Mouse (Mus musculus): Measurements from ENCODE around the gene Pnpla5. TPM values are rescaled to one million over a fixed set of nuclear protein-coding genes. Genes with fewer than 3 reads are reported as not detected.

Pnpla5 gene
- polyA plus RNA-seq, 1 experiment from 2014 or later = not detected

GRCm38 (mm10) chr15:84078667-84079066 is 44.3 kb downstream of the Pnpla5 start:
- no peak overlapping the region for H3K4me2 ChIP-seq (ENCODE audit: low read depth, low read length)
- WGBS = 78% methylated on average over 13 of the region's 13 CpGs
- 0 out of 2 replicates have a peak, but pooled peaks cover 4% of the 10 kb centered on the region for H3K4me1 ChIP-seq (ENCODE audit: control insufficient read depth, insufficient read depth, low read length)
- H3K9ac ChIP-seq (replicated peaks; ENCODE audit: low read depth, low read length) = no peak overlapping the region
- H3K27ac ChIP-seq (ENCODE audit: low read depth, low read length) = no peak overlapping the region
- ATAC-seq (ENCODE audit: low read depth) = no peak
- H3K4me3 ChIP-seq (ENCODE audit: low read depth, low read length) = no peak overlapping the region
- H3K36me3 ChIP-seq (ENCODE audit: control insufficient read depth, insufficient read depth, low read length) = no peaks in the 10 kb centered on the region
- no peaks in the 10 kb centered on the region for H3K9me3 ChIP-seq (ENCODE audit: control insufficient read depth, low read length)
- H3K27me3 ChIP-seq (ENCODE audit: control insufficient read depth, insufficient read depth, low read length) = no peaks in the 10 kb centered on the region

GRCm38 (mm10) chr15:84077151-84077550 is 45.8 kb downstream of the Pnpla5 start:
- ATAC-seq (ENCODE audit: low read depth) = no peak
- WGBS = 64% methylated on average over 17 of the region's 17 CpGs
- H3K27me3 ChIP-seq (ENCODE audit: control insufficient read depth, insufficient read depth, low read length) = no peaks in the 10 kb centered on the region

GRCm38 (mm10) chr15:84074705-84075185 is 48.2 kb downstream of the Pnpla5 start:
- 20% methylated on average over 17 of the region's 17 CpGs for WGBS
- no peak overlapping the region for H3K27ac ChIP-seq (ENCODE audit: low read depth, low read length)
- ATAC-seq (ENCODE audit: low read depth) = no peak
- H3K4me1 ChIP-seq (ENCODE audit: control insufficient read depth, insufficient read depth, low read length) = peaks cover 8% of the 10 kb centered on the region; the same call in 1 of the 2 replicates
- peaks cover 5% of the 10 kb centered on the region; the same call in 1 of the 2 replicates for H3K27me3 ChIP-seq (ENCODE audit: control insufficient read depth, insufficient read depth, low read length)
- H3K4me2 ChIP-seq (ENCODE audit: low read depth, low read length) = no peak overlapping the region
- H3K36me3 ChIP-seq (ENCODE audit: control insufficient read depth, insufficient read depth, low read length) = no peaks in the 10 kb centered on the region
- no peak overlapping the region for H3K9ac ChIP-seq (replicated peaks; ENCODE audit: low read depth, low read length)
- H3K9me3 ChIP-seq (ENCODE audit: control insufficient read depth, low read length) = no peaks in the 10 kb centered on the region
- no peak overlapping the region for H3K4me3 ChIP-seq (ENCODE audit: low read depth, low read length)

More at GRCm38 (mm10) chr15:84077151-84077550, 45.8 kb downstream of the Pnpla5 start:
- H3K4me1 ChIP-seq (ENCODE audit: control insufficient read depth, insufficient read depth, low read length) = 0 out of 2 replicates have a peak, but pooled peaks cover 4% of the 10 kb centered on the region
- no peaks in the 10 kb centered on the region for H3K36me3 ChIP-seq (ENCODE audit: control insufficient read depth, insufficient read depth, low read length)
- no peak overlapping the region for H3K4me2 ChIP-seq (ENCODE audit: low read depth, low read length)
- H3K4me3 ChIP-seq (ENCODE audit: low read depth, low read length) = no peak overlapping the region
- H3K9ac ChIP-seq (replicated peaks; ENCODE audit: low read depth, low read length) = no peak overlapping the region
- no peak overlapping the region for H3K27ac ChIP-seq (ENCODE audit: low read depth, low read length)
- no peaks in the 10 kb centered on the region for H3K9me3 ChIP-seq (ENCODE audit: control insufficient read depth, low read length)

GRCm38 (mm10) chr15:84073911-84074704 is 48.9 kb downstream of the Pnpla5 start:
- Histone ChIP-seq H3K9me3 (ENCODE audit: control insufficient read depth, low read length) (no peaks in the 10 kb centered on the region), H3K4me1 (ENCODE audit: control insufficient read depth, insufficient read depth, low read length) (peaks cover 15% of the 10 kb centered on the region), H3K4me2 (ENCODE audit: low read depth, low read length) (no peak overlapping the region), H3K9ac (replicated peaks; ENCODE audit: low read depth, low read length) (no peak overlapping the region), H3K27ac (ENCODE audit: low read depth, low read length) (no peak overlapping the region), H3K36me3 (ENCODE audit: control insufficient read depth, insufficient read depth, low read length) (no peaks in the 10 kb centered on the region), H3K4me3 (ENCODE audit: low read depth, low read length) (no peak overlapping the region), H3K27me3 (ENCODE audit: control insufficient read depth, insufficient read depth, low read length) (peaks cover 5% of the 10 kb centered on the region; the same call in 1 of the 2 replicates)
- ATAC-seq (ENCODE audit: low read depth) = peak; percentile 31; the same call in 1 of the 2 replicates
- WGBS = 11% methylated on average over 15 of the region's 15 CpGs

- ATAC-seq (ENCODE audit: low read depth) = no peak
- H3K36me3 ChIP-seq (ENCODE audit: control insufficient read depth, insufficient read depth, low read length) = no peaks in the 10 kb centered on the region
- no peak overlapping the region for H3K9ac ChIP-seq (replicated peaks; ENCODE audit: low read depth, low read length)
- no peaks in the 10 kb centered on the region for H3K9me3 ChIP-seq (ENCODE audit: control insufficient read depth, low read length)
- peaks cover 16% of the 10 kb centered on the region for H3K4me1 ChIP-seq (ENCODE audit: control insufficient read depth, insufficient read depth, low read length)
- no peak overlapping the region for H3K4me3 ChIP-seq (ENCODE audit: low read depth, low read length)
- peaks cover 5% of the 10 kb centered on the region; the same call in 1 of the 2 replicates for H3K27me3 ChIP-seq (ENCODE audit: control insufficient read depth, insufficient read depth, low read length)
- WGBS = 28% methylated on average over 8 of the region's 8 CpGs
- H3K27ac ChIP-seq (ENCODE audit: low read depth, low read length) = no peak overlapping the region
- no peak overlapping the region for H3K4me2 ChIP-seq (ENCODE audit: low read depth, low read length)
Measured at GRCm38 (mm10) chr15:84073058-84073457, 49.9 kb downstream of the Pnpla5 start.

- H3K9me3 ChIP-seq (ENCODE audit: control insufficient read depth, low read length) = no peaks in the 10 kb centered on the region
- peaks cover 16% of the 10 kb centered on the region for H3K4me1 ChIP-seq (ENCODE audit: control insufficient read depth, insufficient read depth, low read length)
- H3K27me3 ChIP-seq (ENCODE audit: control insufficient read depth, insufficient read depth, low read length) = peaks cover 5% of the 10 kb centered on the region; the same call in 1 of the 2 replicates
- no peak overlapping the region for H3K4me2 ChIP-seq (ENCODE audit: low read depth, low read length)
- no peak overlapping the region for H3K9ac ChIP-seq (replicated peaks; ENCODE audit: low read depth, low read length)
- no peak overlapping the region for H3K27ac ChIP-seq (ENCODE audit: low read depth, low read length)
- 16% methylated on average over 7 of the region's 7 CpGs for WGBS
- ATAC-seq (ENCODE audit: low read depth) = no peak
- H3K4me3 ChIP-seq (ENCODE audit: low read depth, low read length) = no peak overlapping the region
- no peaks in the 10 kb centered on the region for H3K36me3 ChIP-seq (ENCODE audit: control insufficient read depth, insufficient read depth, low read length)
Measured at GRCm38 (mm10) chr15:84072226-84072625, 50.7 kb downstream of the Pnpla5 start.

GRCm38 (mm10) chr15:84070116-84070676 is 52.8 kb downstream of the Pnpla5 start:
- WGBS = 6% methylated on average over 13 of the region's 13 CpGs

GRCm38 (mm10) chr15:84069455-84070050 is 53.4 kb downstream of the Pnpla5 start:
- H3K27ac ChIP-seq (ENCODE audit: low read depth, low read length) = no peak overlapping the region
- peak overlapping the region; percentile 27 for H3K4me2 ChIP-seq (ENCODE audit: low read depth, low read length)
- WGBS = 8% methylated on average over 16 of the region's 16 CpGs
- H3K27me3 ChIP-seq (ENCODE audit: control insufficient read depth, insufficient read depth, low read length) = peaks cover 5% of the 10 kb centered on the region; the same call in 1 of the 2 replicates
- H3K4me3 ChIP-seq (ENCODE audit: low read depth, low read length) = no peak overlapping the region
- H3K9me3 ChIP-seq (ENCODE audit: control insufficient read depth, low read length) = no peaks in the 10 kb centered on the region
- no peaks in the 10 kb centered on the region for H3K36me3 ChIP-seq (ENCODE audit: control insufficient read depth, insufficient read depth, low read length)
- H3K4me1 ChIP-seq (ENCODE audit: control insufficient read depth, insufficient read depth, low read length) = peaks cover 14% of the 10 kb centered on the region
- H3K9ac ChIP-seq (replicated peaks; ENCODE audit: low read depth, low read length) = no peak overlapping the region
- ATAC-seq (ENCODE audit: low read depth) = no peak

More at GRCm38 (mm10) chr15:84070116-84070676, 52.8 kb downstream of the Pnpla5 start:
- Histone ChIP-seq H3K4me2 (ENCODE audit: low read depth, low read length) (peak overlapping the region; percentile 27; the same call in 1 of the 2 replicates), H3K4me1 (ENCODE audit: control insufficient read depth, insufficient read depth, low read length) (peaks cover 16% of the 10 kb centered on the region), H3K36me3 (ENCODE audit: control insufficient read depth, insufficient read depth, low read length) (no peaks in the 10 kb centered on the region), H3K4me3 (ENCODE audit: low read depth, low read length) (no peak overlapping the region), H3K27me3 (ENCODE audit: control insufficient read depth, insufficient read depth, low read length) (peaks cover 5% of the 10 kb centered on the region; the same call in 1 of the 2 replicates), H3K9ac (replicated peaks; ENCODE audit: low read depth, low read length) (no peak overlapping the region), H3K27ac (ENCODE audit: low read depth, low read length) (no peak overlapping the region), H3K9me3 (ENCODE audit: control insufficient read depth, low read length) (no peaks in the 10 kb centered on the region)
- no peak for ATAC-seq (ENCODE audit: low read depth)
